Mouse (Mus musculus) myocyte (in vitro differentiated cells): ENCODE data around the gene Kcnmb4.

Source experiments
- CEBPB ChIP-seq: IDR thresholded peaks from 2 replicates; pipeline ENCODE4 v1.6.1; 2011; ENCODE audit warnings: mild to moderate bottlenecking, moderate library complexity; ENCODE audit not compliant: poor library complexity, insufficient read depth, severe bottlenecking
- E2F4 ChIP-seq: IDR thresholded peaks from one replicate; pipeline ENCODE4 v1.6.1; 2011; ENCODE audit warnings: mild to moderate bottlenecking, control low read depth, moderate library complexity; ENCODE audit not compliant: insufficient read depth
- MAX ChIP-seq: IDR thresholded peaks from one replicate; pipeline ENCODE4 v1.6.1; 2011; ENCODE audit warnings: low read depth, mild to moderate bottlenecking, control low read depth
- POLR2A ChIP-seq: IDR thresholded peaks from one replicate; pipeline ENCODE4 v1.6.1; 2011; ENCODE audit warnings: low read depth, mild to moderate bottlenecking, control low read depth, moderate library complexity; ENCODE audit not compliant: insufficient read length
- USF1 ChIP-seq: IDR thresholded peaks from one replicate; pipeline ENCODE4 v1.6.1; 2011; ENCODE audit warnings: low read depth, mild to moderate bottlenecking, control low read depth, moderate library complexity

DNA sequence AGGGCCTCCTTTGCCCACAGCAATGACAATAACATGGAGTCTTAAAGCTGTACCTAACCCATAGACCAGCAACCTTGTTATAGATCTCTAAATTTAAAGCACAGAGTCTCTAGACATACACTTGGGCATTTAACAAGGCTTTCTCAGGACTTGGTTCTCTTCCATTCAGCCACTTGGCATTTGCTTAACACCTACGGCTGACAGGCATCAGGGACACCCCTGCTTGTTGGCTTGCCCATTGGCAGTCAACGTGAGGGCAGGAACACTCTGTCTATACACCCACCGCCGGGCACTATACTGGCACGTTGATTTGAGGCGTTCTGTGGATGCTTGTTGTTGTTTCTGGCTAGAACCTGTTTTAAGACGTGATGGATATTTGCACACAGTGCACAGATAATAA lies 41.3 kb downstream of the Kcnmb4 start:
- TF ChIP-seq POLR2A, result no peak
- TF ChIP-seq USF1, result no peak
- TF ChIP-seq E2F4, result no peak
- TF ChIP-seq CEBPB, result no peak
- no peak for TF ChIP-seq MAX
